Mouse (Mus musculus): ENCODE results near the gene Tnr.

- TF ChIP-seq GABPA (IDR thresholded peaks at IDR 0.05; ENCODE audit: low read depth, low read length) (no peak), EP300 (IDR thresholded peaks at IDR 0.05; ENCODE audit: low read depth in 1 of 2, low read length in 2 of 2) (no peak), CTCF (IDR thresholded peaks at IDR 0.05 in 2 of 3, conservative IDR thresholded peaks at IDR 0.05 in 1 of 3; ENCODE audit: control insufficient read depth in 1 of 3, insufficient read depth in 1 of 3, low read depth in 2 of 3, low read length in 3 of 3, poor library complexity in 1 of 3, severe bottlenecking in 1 of 3) (no peak), TBP (IDR thresholded peaks at IDR 0.05; ENCODE audit: low read depth, low read length) (no peak), KAT2A (conservative IDR thresholded peaks at IDR 0.05; ENCODE audit: low read depth, low read length) (no peak), TAL1 (IDR thresholded peaks at IDR 0.05; ENCODE audit: low read length) (no peak)
Observed at GRCm38 (mm10) chr1:159953526-159953925, 430.0 kb downstream of the Tnr start.
